Mouse (Mus musculus): Measurements from ENCODE around the gene Tph2.

Gene Tph2

GRCm38 (mm10) chr10:115143641-115144040 lies 41.2 kb downstream of the Tph2 start:
- DNase-seq (ENCODE audit: extremely low read depth, low read depth), result peak; percentile 15

- no peak for DNase-seq (ENCODE audit: extremely low read depth, low read depth)
Measured at GRCm38 (mm10) chr10:115137016-115137415, 47.8 kb downstream of the Tph2 start.

DNA sequence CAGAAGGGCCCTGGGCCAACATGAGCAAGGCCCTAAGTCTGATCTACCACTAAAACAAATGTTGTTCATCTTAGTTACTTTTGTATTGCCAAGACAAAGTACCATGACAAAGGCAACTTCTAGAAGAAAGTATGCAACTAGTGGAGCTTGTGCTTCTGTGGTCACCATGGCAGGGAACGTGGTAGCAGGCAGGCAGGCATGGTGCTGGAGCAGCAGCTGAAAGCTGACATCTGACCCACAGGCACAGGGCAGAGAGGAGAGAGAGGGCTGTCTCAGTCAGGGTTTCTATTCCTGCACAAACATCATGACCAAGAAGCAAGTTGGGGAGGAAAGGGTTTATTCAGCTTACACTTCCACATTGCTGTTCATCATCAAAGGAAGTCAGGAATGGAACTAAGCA lies 56.9 kb downstream of the Tph2 start:
- DNase-seq (ENCODE audit: extremely low read depth, low read depth), result no peak

GRCm38 (mm10) chr10:115125550-115125949 lies 59.3 kb downstream of the Tph2 start:
- DNase-seq (ENCODE audit: extremely low read depth, low read depth), result no peak

- DNase-seq (ENCODE audit: extremely low read depth, low read depth), result no peak
Measured at GRCm38 (mm10) chr10:115125027-115125426, 59.8 kb downstream of the Tph2 start.

DNA sequence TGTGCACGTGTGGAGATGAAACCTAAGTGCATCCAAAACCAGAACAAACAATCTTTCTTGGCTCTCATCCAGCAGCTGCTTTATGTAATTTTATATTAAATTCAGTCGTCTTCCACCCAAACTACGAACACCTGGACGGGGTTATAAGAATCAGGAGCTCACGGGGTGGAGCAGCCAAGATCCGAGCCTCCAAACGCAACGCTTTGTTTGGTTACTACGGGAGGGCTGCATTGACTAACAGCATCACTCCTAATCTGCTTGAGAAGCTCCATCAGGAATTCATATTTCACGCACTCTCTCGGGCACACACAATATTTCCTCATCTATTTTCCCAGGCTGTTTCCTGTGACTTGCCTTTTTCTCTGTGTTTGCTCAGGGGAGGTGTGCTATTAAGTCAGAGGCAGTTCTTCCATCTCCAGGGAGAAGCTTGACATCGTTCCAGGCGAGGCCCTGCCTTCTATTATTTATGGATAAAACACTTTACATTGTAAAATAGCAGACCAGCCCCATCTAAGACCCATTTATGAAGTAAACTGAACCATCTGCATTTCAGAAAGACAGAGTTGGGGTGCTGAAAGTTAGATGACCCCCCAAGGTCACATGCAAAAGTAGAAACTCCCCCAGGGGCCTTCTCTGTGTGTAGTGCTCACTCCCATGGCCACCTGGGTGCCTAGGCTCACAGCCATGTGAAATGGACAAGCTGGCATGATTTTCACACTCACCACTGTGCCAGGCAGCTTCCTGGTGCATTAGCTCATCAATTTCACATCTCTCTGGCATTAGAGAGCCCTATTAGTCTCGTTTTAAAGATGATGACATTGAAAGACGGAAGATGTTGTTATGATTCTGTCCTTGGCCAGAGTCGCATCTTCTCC lies 76.9 kb downstream of the Tph2 start:
- DNase-seq (ENCODE audit: extremely low read depth, low read depth), result no peak

DNA sequence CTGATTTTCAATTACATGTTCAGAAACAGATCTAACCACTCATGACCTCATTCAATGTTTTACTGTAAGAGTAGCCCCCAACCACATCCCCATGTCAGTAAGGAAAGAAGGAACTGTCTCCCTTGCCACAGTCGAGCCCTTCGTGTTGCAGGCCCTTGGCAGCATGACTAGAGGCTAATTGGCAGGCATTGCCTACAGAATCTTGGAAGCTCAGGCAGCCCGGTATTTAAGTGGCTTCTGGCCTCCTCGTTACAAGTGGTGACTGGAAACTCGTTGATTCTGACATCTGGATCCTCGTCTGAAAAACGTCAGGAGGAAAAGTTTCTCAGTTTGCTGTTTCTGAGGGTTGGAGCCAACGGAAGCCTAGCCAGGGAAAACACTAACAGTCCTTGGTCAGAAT lies 80.6 kb downstream of the Tph2 start:
- no peak for DNase-seq (ENCODE audit: extremely low read depth, low read depth)

DNA sequence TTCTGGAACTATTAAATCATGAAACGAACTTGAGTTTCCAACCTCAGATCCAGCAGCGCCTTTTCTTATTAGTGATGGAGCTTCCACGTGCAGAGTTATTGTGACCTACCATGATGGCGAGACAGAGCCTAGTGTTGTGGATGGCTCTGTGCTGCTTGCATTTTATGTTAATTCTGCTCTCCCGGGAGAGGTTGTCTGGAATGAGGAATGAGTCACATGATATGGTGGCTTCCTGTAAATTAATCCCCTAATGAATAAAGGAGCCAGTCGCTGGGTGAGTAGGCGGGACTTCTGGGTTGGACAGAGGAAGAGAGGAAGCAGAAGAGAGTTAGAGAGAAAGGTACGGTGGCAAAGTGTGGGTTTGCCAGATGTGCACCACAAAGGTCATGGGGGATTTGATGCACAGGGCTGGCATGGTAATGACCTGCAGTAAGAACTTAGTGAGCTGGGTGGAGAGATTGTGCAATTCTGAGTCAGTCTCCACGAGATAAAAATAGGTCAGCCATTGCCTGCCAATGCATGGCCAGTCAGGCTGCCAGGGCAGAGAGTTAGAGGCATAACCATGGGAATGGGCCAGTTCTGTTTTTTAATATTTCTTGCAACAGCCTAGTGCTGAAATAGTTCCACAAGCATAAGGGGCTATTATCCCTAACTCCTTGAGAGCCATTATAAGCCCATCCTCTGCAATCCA lies 84.8 kb downstream of the Tph2 start:
- DNase-seq (ENCODE audit: extremely low read depth, low read depth), result no peak

GRCm38 (mm10) chr10:115097163-115097562 lies 87.7 kb downstream of the Tph2 start:
- peak; percentile 25 for DNase-seq (ENCODE audit: extremely low read depth, low read depth)

GRCm38 (mm10) chr10:115096191-115096590 lies 88.6 kb downstream of the Tph2 start:
- DNase-seq (ENCODE audit: extremely low read depth, low read depth), result no peak

DNA sequence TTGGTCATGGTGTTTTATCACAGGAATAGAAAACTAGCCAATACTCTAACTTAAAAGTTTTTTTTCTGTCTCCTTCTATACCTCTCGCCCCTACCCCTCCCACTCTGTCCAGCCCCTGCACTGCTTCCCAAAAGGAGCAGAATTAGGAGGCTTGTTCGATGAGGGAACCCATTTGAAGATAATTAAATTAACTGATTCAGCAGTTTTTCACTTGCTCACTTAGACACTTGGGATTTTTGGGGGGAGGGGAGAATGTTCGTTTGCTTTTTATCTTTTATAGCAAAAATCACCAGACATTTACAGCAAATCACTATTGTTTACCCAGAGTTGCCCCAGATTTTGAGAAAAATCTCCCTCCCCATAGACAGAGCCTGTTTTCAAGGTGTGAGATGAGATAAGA lies 106.6 kb downstream of the Tph2 start:
- no peak for DNase-seq (ENCODE audit: extremely low read depth, low read depth)

- no peak for DNase-seq (ENCODE audit: extremely low read depth, low read depth)
Measured at GRCm38 (mm10) chr10:115069123-115069911, 115.5 kb downstream of the Tph2 start.

GRCm38 (mm10) chr10:115063936-115064335 lies 120.9 kb downstream of the Tph2 start:
- no peak for DNase-seq (ENCODE audit: extremely low read depth, low read depth)

- no peak for DNase-seq (ENCODE audit: extremely low read depth, low read depth)
Measured at GRCm38 (mm10) chr10:115061498-115061897, 123.3 kb downstream of the Tph2 start.

DNA sequence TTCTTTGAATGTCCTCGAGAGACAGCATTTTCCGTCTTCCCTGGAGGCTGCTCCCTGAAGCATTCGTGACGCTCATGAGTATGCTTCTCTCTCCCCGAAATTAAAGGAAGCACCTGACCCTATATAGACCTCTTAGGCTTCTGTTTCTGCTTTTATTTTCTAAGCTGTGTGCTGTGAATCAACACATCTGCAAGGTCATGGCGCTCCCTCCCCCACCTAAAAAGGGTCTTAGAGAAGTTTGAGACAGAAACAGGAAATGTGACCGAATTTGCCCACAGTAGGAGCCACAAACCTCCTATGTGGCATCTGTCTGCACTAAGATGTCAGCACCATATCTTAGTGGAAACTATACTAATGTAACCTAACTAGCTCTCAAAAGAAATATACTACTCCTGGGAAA lies 124.1 kb downstream of the Tph2 start:
- DNase-seq (ENCODE audit: extremely low read depth, low read depth), result no peak

- no peak for DNase-seq (ENCODE audit: extremely low read depth, low read depth)
Measured at GRCm38 (mm10) chr10:115051602-115052001, 133.2 kb downstream of the Tph2 start.

DNA sequence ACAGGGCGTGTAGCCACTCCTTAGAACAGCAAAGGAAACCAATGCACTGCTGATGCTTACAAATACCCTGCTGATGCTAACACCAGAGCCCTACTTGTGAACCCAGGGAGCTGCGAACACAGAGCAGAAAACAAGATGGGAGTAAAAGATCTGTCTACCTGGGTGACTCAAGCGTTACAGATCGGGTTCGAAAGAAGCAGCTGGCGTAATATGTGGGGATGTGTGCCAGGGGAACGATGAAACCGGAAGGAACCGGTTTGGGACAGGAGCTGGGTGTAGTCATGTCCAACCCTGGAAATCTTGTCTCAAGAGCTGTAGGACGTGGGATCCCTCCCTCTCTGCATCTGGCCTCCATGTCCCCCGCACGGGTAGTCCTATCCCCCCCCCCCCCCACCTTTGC lies 134.1 kb downstream of the Tph2 start:
- no peak for DNase-seq (ENCODE audit: extremely low read depth, low read depth)

- DNase-seq (ENCODE audit: extremely low read depth, low read depth), result no peak
Measured at GRCm38 (mm10) chr10:115050178-115050577, 134.6 kb downstream of the Tph2 start.

DNA sequence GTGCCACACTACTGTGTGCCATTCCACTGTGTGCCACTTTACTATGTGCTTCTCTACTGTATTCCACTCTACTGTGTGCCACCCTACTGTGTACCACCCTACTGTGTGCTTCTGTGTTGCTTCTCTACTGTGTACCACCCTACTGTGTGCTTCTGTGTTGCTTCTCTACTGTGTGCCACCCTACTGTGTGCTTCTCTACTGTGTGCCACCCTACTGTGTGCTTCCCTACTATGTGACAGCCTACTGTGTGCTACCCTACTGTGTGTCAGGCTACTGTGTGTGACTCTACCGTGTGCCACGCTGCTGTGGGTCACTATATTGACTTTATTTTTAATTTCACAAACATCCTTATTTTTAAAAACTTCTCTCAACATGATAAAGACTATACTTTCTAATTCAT lies 136.3 kb downstream of the Tph2 start:
- DNase-seq (ENCODE audit: extremely low read depth, low read depth), result no peak

- no peak for DNase-seq (ENCODE audit: extremely low read depth, low read depth)
Measured at GRCm38 (mm10) chr10:115035748-115036147, 149.1 kb downstream of the Tph2 start.

Data from MEL-GATA-1-ER (cell line).